Mouse (Mus musculus) monocyte, adult 5-6 weeks (primary cell): ENCODE measurements around the gene 4930444G20Rik. TPM values are rescaled to one million over a fixed set of nuclear protein-coding genes. Genes with fewer than 3 reads are reported as not detected.
"Not testable (repeated sequence)": the region's sequence is repeated elsewhere in the genome, so short reads cannot be mapped to it uniquely, and the experiment has no call there.

ENCODE experiments used
- ATAC-seq: fragments of 153-309, 156-312 bp; replicated peaks from 2 replicates; pipeline ENCODE4 v1.8.0; 2017; ENCODE audit warnings: mild to moderate bottlenecking; ENCODE audit not compliant: low TSS enrichment, insufficient number of reproducible peaks, severe bottlenecking, poor library complexity, low FRiP score
- total RNA-seq: library from RNA; stranded (forward); fragments of 200-1000, 200-491, 200-594 nt; gene quantifications from 3 replicates; pipeline ENCODE4 v1.2.3, GENCODE M21; 2017

Gene 4930444G20Rik
- total RNA-seq, result not detected in 3 replicates

- ATAC-seq, result not testable (repeated sequence)
Measured at GRCm38 (mm10) chr10:22067979-22068378, at the start of gene 4930444G20Rik. Gene 4930444G20Rik (minus strand): TSS chr10:22068079.

- ATAC-seq, result peak; percentile 65; the same call in 1 of the 2 replicates
Measured at GRCm38 (mm10) chr10:22074531-22074930, 6.7 kb upstream of the 4930444G20Rik start.

- no peak for ATAC-seq
Measured at GRCm38 (mm10) chr10:22072739-22073138, 4.9 kb upstream of the 4930444G20Rik start.

- ATAC-seq, result no peak
Measured at GRCm38 (mm10) chr10:22070576-22070975, 2.7 kb upstream of the 4930444G20Rik start.

- ATAC-seq, result 0 out of 2 replicates have a peak, but pooled peaks have one; percentile 57
Measured at GRCm38 (mm10) chr10:22070168-22070567, 2.3 kb upstream of the 4930444G20Rik start.

GRCm38 (mm10) chr10:22059415-22059814, 8.5 kb downstream of the 4930444G20Rik start:
- no peak for ATAC-seq

GRCm38 (mm10) chr10:22059026-22059325, 8.9 kb downstream of the 4930444G20Rik start:
- no peak for ATAC-seq

GRCm38 (mm10) chr10:22058218-22059025, 9.5 kb downstream of the 4930444G20Rik start:
- ATAC-seq, result peak; percentile 98

GRCm38 (mm10) chr10:22055308-22055707, 12.6 kb downstream of the 4930444G20Rik start:
- ATAC-seq, result no peak

GRCm38 (mm10) chr10:22036256-22036655, 31.6 kb downstream of the 4930444G20Rik start:
- ATAC-seq, result 0 out of 2 replicates have a peak, but pooled peaks have one; percentile 53

- no peak for ATAC-seq
Measured at GRCm38 (mm10) chr10:22034303-22034702, 33.6 kb downstream of the 4930444G20Rik start.

GRCm38 (mm10) chr10:22018618-22019017, 49.3 kb downstream of the 4930444G20Rik start:
- ATAC-seq, result no peak

GRCm38 (mm10) chr10:22017469-22018159, 50.3 kb downstream of the 4930444G20Rik start:
- no peak for ATAC-seq

Other genes with a start within 250 kb of the 4930444G20Rik start
- 323 to 475 TPM (median 431 TPM) in 3 replicates for gene Sgk1, start 185.9 kb downstream of the 4930444G20Rik start, total RNA-seq
- gene E030030I06Rik, start 81.2 kb upstream of the 4930444G20Rik start, total RNA-seq, result 11.7 to 25.5 TPM (median 23.4 TPM) in 3 replicates
- 2.5 TPM in 1 of 3 replicates, not detected in the others for gene Raet1e, start 90.5 kb upstream of the 4930444G20Rik start, total RNA-seq
- gene H60b, start 90.5 kb upstream of the 4930444G20Rik start, total RNA-seq, result not detected in 3 replicates